Mouse (Mus musculus) skeletal muscle tissue, adult 2 months (tissue): ENCODE data around the gene Atp6v1b1.

Experiments used
- DNase-seq: peaks from one replicate; pipeline ENCODE4 v3.0.0-alpha.2; 2012; ENCODE audit warnings: low read depth, low spot score

The Atp6v1b1 gene

DNA sequence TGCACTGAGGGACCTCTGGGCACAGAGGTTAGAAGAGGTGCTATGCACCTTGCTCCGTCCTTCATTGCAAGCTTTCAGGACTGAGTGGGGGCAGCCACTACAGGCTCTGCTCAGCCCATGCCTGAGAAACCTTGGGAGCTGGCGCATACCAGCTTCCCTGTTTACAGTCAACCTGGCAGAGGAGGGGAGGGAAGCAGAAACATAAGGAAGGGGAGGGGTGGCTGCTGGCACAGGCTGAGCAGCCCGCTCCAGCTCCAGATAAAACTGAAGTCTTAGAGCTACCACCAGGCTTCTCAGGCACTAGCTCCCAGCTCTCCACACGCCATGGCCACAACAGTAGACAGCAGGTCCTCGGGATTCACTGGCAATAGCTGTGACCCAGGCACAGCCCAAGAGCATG is at the start of gene Atp6v1b1:
Gene Atp6v1b1 (plus strand): TSS at position 230 of the 400 bp plus-strand sequence.
- no peak for DNase-seq

DNA sequence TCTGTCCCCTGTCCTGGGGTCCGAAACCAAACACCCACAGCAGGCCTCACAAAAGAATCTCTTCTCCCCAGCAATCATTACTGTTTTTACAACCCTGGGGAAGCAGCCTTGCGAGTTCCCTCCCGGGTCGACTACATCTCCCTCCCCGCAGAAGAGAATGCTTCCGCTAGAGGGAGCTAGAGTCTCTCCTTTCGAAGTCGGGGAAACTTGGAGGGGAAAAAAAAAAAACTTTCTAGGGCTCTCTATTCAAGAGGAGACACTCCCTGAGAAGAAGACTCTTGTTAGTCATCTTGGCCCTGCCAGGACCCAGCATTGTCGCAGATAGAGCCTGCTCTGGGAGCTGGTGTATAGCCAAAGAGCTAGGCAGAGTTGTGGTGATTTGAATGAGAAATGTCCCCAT is 49.0 kb upstream of the Atp6v1b1 start:
- DNase-seq = peak; percentile 55

DNA sequence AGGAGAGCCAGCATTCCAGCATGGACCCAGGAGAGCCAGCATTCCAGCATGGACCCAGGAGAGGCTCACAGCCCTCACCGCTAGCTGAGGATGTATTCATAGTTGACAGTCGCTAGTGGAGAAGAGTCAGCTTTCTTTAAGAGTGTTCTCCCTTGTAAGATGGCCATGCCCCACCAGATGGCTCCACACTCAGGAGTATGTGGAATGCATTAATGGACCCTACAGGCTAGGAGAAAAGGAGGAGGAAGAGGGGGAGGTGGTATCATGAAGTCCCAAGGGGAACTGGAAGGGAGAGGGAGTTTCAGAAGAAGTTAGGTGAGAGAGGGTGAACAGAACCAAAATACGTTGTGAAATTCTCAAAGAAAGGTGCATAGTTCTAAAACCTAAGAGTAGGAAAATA is 47.1 kb upstream of the Atp6v1b1 start:
- DNase-seq = no peak

- no peak for DNase-seq
These were observed 46.1 kb upstream of the Atp6v1b1 start for GRCm38 (mm10) chr6:83696684-83697083.

DNA sequence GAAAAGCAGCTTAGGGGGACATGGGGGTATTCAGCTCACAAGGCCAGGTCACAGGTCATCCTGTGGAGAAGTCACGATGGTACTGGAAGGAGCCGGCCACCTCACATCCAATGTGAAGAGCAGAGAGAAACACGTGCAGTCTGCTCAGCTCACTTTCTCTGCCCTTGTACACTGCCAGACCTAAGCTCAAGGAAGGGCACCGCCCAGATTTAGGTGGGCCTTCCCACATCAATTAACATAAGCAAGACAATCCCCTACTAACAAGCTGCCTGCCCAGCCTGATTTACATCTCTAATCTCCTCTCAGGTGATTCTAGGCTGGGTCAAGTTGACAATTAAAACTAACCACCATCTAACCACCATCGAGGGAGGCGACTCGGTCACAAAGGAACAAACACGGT is 44.9 kb upstream of the Atp6v1b1 start:
- no peak for DNase-seq

GRCm38 (mm10) chr6:83699971-83700370 is 42.8 kb upstream of the Atp6v1b1 start:
- DNase-seq = no peak

- no peak for DNase-seq
These were observed 41.8 kb upstream of the Atp6v1b1 start for GRCm38 (mm10) chr6:83701001-83701400.

GRCm38 (mm10) chr6:83702146-83702999 is 40.4 kb upstream of the Atp6v1b1 start:
- no peak for DNase-seq

- no peak for DNase-seq
These were observed 39.6 kb upstream of the Atp6v1b1 start for GRCm38 (mm10) chr6:83703000-83703721.

GRCm38 (mm10) chr6:83703722-83704078 is 39.1 kb upstream of the Atp6v1b1 start:
- no peak for DNase-seq

DNA sequence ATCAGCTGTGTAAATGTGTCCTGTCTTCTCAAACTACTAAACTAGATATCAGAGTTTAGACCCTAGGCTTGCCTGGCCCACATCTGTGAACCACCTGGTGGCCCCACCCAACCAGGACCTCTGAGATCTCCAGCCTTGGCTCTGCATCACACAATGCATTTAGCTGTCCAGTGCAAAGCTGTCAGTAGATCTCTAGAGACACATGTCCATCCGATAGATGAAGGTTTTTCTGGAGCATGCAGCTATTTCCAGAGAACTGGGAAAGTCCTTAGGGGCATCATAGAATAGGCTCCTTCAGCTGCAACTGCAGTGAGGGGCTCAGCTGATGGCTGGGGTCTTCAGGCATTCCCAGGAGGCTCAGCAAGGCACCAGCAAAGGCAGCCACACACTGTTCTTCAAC is 38.5 kb upstream of the Atp6v1b1 start:
- DNase-seq = no peak

- no peak for DNase-seq
These were observed 38.1 kb upstream of the Atp6v1b1 start for GRCm38 (mm10) chr6:83704701-83705100.

- DNase-seq = no peak
These were observed 34.9 kb upstream of the Atp6v1b1 start for GRCm38 (mm10) chr6:83707738-83708510.

DNA sequence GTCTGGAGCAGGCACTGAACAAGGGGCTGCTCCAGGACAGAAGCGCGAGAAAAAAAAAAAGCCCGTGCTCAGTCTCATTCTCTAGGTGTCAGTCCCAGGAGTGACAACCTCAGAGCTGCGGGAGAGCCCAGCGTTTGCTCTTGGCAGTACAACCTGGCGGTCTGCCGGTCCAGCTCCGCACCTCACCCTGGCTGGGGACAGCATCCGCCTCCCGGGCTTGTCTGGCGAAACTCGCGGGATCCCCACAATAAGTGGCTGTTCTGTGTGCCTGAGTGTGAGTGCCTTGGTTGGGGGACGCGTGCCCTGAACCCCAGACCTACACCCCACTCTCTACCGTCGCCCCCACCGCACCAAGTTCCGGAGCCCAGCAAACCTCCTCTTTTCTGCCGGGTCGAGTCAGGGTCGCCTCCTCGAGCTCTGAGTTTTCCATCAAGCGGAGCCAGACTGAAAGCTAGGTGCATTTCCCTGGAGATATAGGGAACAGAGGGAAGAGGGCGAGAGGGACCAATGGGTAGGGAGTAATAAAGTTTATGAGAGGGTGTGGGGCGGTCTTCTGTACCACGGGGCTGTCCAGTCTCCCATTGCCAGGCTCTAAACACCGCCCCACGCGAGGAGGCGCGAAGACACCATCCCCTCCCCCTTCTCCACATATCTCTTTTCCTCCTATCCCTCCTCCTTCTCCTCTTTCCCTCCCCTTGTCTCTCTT is 32.3 kb upstream of the Atp6v1b1 start:
- no peak for DNase-seq

GRCm38 (mm10) chr6:83711067-83711675 is 31.6 kb upstream of the Atp6v1b1 start, which contains the start of gene Vax2:
TSS of gene Vax2 (plus strand) at chr6:83711264.
- peak; percentile 30 for DNase-seq

DNA sequence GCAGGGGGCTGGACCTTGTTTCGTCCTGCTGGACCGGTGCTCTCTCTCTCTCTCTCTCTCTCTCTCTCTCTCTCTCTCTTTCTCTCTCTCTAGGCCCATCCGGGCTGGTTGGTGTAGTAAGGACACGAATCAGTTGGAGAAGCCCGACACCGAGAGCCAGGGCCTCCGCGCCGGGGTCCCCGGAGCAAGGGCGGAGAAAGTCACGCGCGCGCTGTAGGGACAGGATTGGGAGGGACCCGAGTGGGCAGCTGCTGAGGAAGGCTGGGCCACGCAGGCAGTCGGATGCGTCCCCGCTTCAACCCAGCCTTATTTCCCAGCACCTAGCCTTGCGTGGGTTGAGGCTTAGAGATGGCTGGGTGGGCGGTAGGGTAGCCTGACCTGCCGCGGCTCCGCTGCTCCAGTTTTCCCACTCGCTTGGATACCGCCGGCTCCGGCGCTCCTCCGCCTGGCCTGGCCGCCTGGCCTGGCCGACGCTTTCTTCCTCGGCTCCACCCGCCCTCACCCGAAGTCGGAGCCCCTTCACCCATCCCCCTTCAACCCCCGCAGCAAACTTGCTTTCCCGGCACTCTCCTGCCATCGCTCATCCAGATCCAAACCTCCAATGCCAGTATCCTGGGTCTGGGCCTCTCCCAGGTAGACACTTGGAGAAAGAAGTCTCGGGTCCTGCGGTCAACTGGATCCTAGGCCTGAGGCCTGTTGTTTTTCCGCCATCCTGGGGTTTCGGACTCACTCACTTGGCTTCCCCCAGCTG is 30.9 kb upstream of the Atp6v1b1 start:
- no peak for DNase-seq

- DNase-seq = no peak
These were observed 29.3 kb upstream of the Atp6v1b1 start for GRCm38 (mm10) chr6:83713271-83714136.

DNA sequence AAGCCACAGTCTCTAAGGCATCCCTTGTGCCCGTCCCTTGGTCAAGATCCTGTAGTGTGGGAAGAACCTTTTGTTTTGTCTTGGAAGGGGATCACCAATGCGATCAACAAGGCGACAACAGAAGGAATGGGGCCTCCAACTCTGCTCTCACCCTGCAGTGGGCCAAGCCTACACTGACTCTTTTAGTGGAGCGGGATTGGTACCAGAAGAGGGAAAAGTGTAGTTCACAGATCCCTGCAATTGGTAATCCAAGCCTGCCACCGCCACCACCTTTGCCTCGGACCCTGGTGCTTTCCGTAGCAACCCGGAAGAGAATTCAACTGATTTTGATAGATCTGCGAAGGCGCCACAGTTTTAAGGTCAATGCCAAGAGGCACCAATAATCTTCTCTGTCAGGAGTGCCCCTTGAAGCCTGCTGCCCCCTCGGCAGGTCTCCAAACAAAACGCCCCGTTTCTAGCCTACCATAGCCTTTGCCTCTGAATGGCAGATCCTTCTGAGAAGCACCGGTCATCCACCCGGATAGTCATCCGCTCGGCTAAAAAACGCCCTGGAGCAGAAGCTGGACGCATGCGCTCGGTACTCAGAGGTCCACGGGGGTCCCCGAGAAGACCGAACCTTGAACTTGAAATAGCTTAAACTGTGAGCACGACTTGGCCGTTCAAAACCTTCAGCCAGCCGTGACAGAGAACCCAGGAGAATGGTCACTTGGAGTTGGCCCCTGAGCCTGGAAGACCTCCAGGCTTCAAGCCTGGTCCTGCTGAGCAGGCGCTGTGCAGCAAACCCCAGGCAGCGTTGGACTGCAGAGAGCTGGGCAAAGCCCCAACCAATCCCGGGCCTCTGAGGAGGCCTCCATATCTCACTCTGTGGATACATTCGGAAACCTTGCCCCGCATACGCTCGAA is 28.3 kb upstream of the Atp6v1b1 start:
- DNase-seq = no peak
